Mouse (Mus musculus) cerebellum, adult (tissue): ENCODE measurements around the gene Hsd17b12.

Source experiments
- ATAC-seq: cut with Nextera tagmentation; 2 replicates; pipeline ENCODE4 v1.9.2; 2017; ENCODE audit warnings: mild to moderate bottlenecking, moderate library complexity, mixed read lengths; ENCODE audit not compliant: insufficient number of reproducible peaks, low FRiP score, low TSS enrichment

Hsd17b12 gene

GRCm38 (mm10) chr2:94103758-94104157 is 54.0 kb downstream of the Hsd17b12 start:
- no peak for ATAC-seq

- ATAC-seq: no peak
Measured at GRCm38 (mm10) chr2:94089901-94090300, 67.9 kb downstream of the Hsd17b12 start.

GRCm38 (mm10) chr2:94069482-94069881 is 88.3 kb downstream of the Hsd17b12 start:
- no peak for ATAC-seq

GRCm38 (mm10) chr2:94066540-94067135 is 91.1 kb downstream of the Hsd17b12 start:
- ATAC-seq: no peak

GRCm38 (mm10) chr2:94066120-94066519 is 91.6 kb downstream of the Hsd17b12 start:
- no peak for ATAC-seq

- no peak for ATAC-seq
Measured at GRCm38 (mm10) chr2:94062791-94063190, 95.0 kb downstream of the Hsd17b12 start.

GRCm38 (mm10) chr2:94059459-94059858 is 98.3 kb downstream of the Hsd17b12 start:
- ATAC-seq: no peak

- ATAC-seq: peak; percentile 70; the same call in 1 of the 2 replicates
Measured at GRCm38 (mm10) chr2:94054813-94055212, 103.0 kb downstream of the Hsd17b12 start.

- no peak for ATAC-seq
Measured at GRCm38 (mm10) chr2:94051952-94052351, 105.8 kb downstream of the Hsd17b12 start.

- no peak for ATAC-seq
Measured at GRCm38 (mm10) chr2:94050901-94051300, 106.9 kb downstream of the Hsd17b12 start.

GRCm38 (mm10) chr2:94049471-94050176 is 108.1 kb downstream of the Hsd17b12 start:
- no peak for ATAC-seq

GRCm38 (mm10) chr2:94048733-94049470 is 108.9 kb downstream of the Hsd17b12 start:
- no peak for ATAC-seq

- no peak for ATAC-seq
Measured at GRCm38 (mm10) chr2:94048271-94048670, 109.5 kb downstream of the Hsd17b12 start.

- ATAC-seq: peak; percentile 72
Measured at GRCm38 (mm10) chr2:94045411-94046090, 112.2 kb downstream of the Hsd17b12 start.

- ATAC-seq: no peak
Measured at GRCm38 (mm10) chr2:94044174-94044573, 113.6 kb downstream of the Hsd17b12 start.

GRCm38 (mm10) chr2:94043662-94044061 is 114.1 kb downstream of the Hsd17b12 start:
- no peak for ATAC-seq

- no peak for ATAC-seq
Measured at GRCm38 (mm10) chr2:94042461-94042860, 115.3 kb downstream of the Hsd17b12 start.

GRCm38 (mm10) chr2:94040391-94041125 is 117.2 kb downstream of the Hsd17b12 start:
- no peak for ATAC-seq

- peak; percentile 79 for ATAC-seq
Measured at GRCm38 (mm10) chr2:94035428-94036331, 122.1 kb downstream of the Hsd17b12 start.
